Mouse (Mus musculus): Measurements from ENCODE around the gene Ripor1.
"Not testable (repeated sequence)": the region's sequence is repeated elsewhere in the genome, so short reads cannot be mapped to it uniquely, and the experiment has no call there.

Ripor1 gene

GRCm38 (mm10) chr8:105604804-105605381 lies at the start of gene Ripor1:
Gene Ripor1, plus strand, starts transcription at chr8:105605255.
- peak; percentile 74 for DNase-seq (ENCODE audit: low spot score)

- DNase-seq (ENCODE audit: low spot score) = no peak
Measured at GRCm38 (mm10) chr8:105562863-105563262, 42.2 kb upstream of the Ripor1 start.

GRCm38 (mm10) chr8:105563871-105564270 lies 41.2 kb upstream of the Ripor1 start:
- DNase-seq (ENCODE audit: low spot score) = no peak

- DNase-seq (ENCODE audit: low spot score) = not testable (repeated sequence)
Measured at GRCm38 (mm10) chr8:105564573-105565229, 40.4 kb upstream of the Ripor1 start.

GRCm38 (mm10) chr8:105565401-105565881 lies 39.6 kb upstream of the Ripor1 start:
- DNase-seq (ENCODE audit: low spot score) = peak; percentile 14

GRCm38 (mm10) chr8:105565952-105566702 lies 38.9 kb upstream of the Ripor1 start, which contains the start of gene Atp6v0d1:
Gene Atp6v0d1, minus strand, starts transcription at chr8:105566047.
- DNase-seq (ENCODE audit: low spot score) = peak; percentile 97

- no peak for DNase-seq (ENCODE audit: low spot score)
Measured at GRCm38 (mm10) chr8:105566703-105567595, 38.1 kb upstream of the Ripor1 start.

GRCm38 (mm10) chr8:105571810-105572209 lies 33.2 kb upstream of the Ripor1 start:
- no peak for DNase-seq (ENCODE audit: low spot score)

- DNase-seq (ENCODE audit: low spot score) = no peak
Measured at GRCm38 (mm10) chr8:105573427-105573826, 31.6 kb upstream of the Ripor1 start.

- no peak for DNase-seq (ENCODE audit: low spot score)
Measured at GRCm38 (mm10) chr8:105574741-105575140, 30.3 kb upstream of the Ripor1 start.

- DNase-seq (ENCODE audit: low spot score) = no peak
Measured at GRCm38 (mm10) chr8:105575538-105575937, 29.5 kb upstream of the Ripor1 start.

GRCm38 (mm10) chr8:105579719-105580118 lies 25.3 kb upstream of the Ripor1 start:
- DNase-seq (ENCODE audit: low spot score) = no peak

GRCm38 (mm10) chr8:105592431-105592830 lies 12.6 kb upstream of the Ripor1 start:
- DNase-seq (ENCODE audit: low spot score) = no peak

- peak; percentile 19 for DNase-seq (ENCODE audit: low spot score)
Measured at GRCm38 (mm10) chr8:105593859-105594258, 11.2 kb upstream of the Ripor1 start.

- no peak for DNase-seq (ENCODE audit: low spot score)
Measured at GRCm38 (mm10) chr8:105594451-105595242, 10.4 kb upstream of the Ripor1 start.

- DNase-seq (ENCODE audit: low spot score) = peak; percentile 67
Measured at GRCm38 (mm10) chr8:105596362-105597034, 8.6 kb upstream of the Ripor1 start.

GRCm38 (mm10) chr8:105598777-105599176 lies 6.3 kb upstream of the Ripor1 start:
- no peak for DNase-seq (ENCODE audit: low spot score)

GRCm38 (mm10) chr8:105601301-105601700 lies 3.8 kb upstream of the Ripor1 start:
- DNase-seq (ENCODE audit: low spot score) = no peak

- not testable (repeated sequence) for DNase-seq (ENCODE audit: low spot score)
Measured at GRCm38 (mm10) chr8:105602540-105602939, 2.5 kb upstream of the Ripor1 start.

GRCm38 (mm10) chr8:105605491-105606188 lies 585 bp downstream of the Ripor1 start:
- DNase-seq (ENCODE audit: low spot score) = peak; percentile 33

All from urinary bladder, postnatal 25 days (tissue).